Mouse (Mus musculus) kidney, postnatal 36 days (tissue): ENCODE data around the gene Utp20.
"Not testable (repeated sequence)": the region's sequence is repeated elsewhere in the genome, so short reads cannot be mapped to it uniquely, and the experiment has no call there.

Experiments
- DNase-seq, 2 experiments: peaks; one replicate each; pipeline ENCODE4 v3.0.0; 2021 to 2022; ENCODE audit warnings: mixed read lengths in 2 of 2

Gene Utp20

GRCm38 (mm10) chr10:88783135-88783534, 43.5 kb downstream of the Utp20 start:
- DNase-seq = not testable (repeated sequence)

GRCm38 (mm10) chr10:88780716-88781115, 45.9 kb downstream of the Utp20 start:
- no peak for DNase-seq

- DNase-seq = no peak
These were observed 50.4 kb downstream of the Utp20 start for GRCm38 (mm10) chr10:88776206-88776605.

- not testable (repeated sequence) for DNase-seq
These were observed 53.6 kb downstream of the Utp20 start for GRCm38 (mm10) chr10:88772965-88773364.

GRCm38 (mm10) chr10:88769676-88770075, 56.9 kb downstream of the Utp20 start:
- no peak for DNase-seq

- DNase-seq = no peak
These were observed 57.6 kb downstream of the Utp20 start for GRCm38 (mm10) chr10:88768961-88769360.

GRCm38 (mm10) chr10:88765431-88766142, 61.0 kb downstream of the Utp20 start:
- peak; percentile 49 to 74 for DNase-seq

GRCm38 (mm10) chr10:88761524-88762212, 64.9 kb downstream of the Utp20 start:
- DNase-seq = no peak

GRCm38 (mm10) chr10:88741426-88741825, 85.2 kb downstream of the Utp20 start:
- DNase-seq = no peak

GRCm38 (mm10) chr10:88740781-88741180, 85.8 kb downstream of the Utp20 start:
- no peak for DNase-seq

GRCm38 (mm10) chr10:88739818-88740217, 86.8 kb downstream of the Utp20 start:
- DNase-seq = no peak

- not testable (repeated sequence) for DNase-seq
These were observed 87.5 kb downstream of the Utp20 start for GRCm38 (mm10) chr10:88739074-88739473.

- no peak for DNase-seq
These were observed 94.3 kb downstream of the Utp20 start for GRCm38 (mm10) chr10:88732309-88732622.

- DNase-seq = peak in 1 of 2 experiments; percentile 4
These were observed 94.9 kb downstream of the Utp20 start for GRCm38 (mm10) chr10:88731496-88732308.

- peak; percentile 94 to 96 for DNase-seq
These were observed 95.8 kb downstream of the Utp20 start, which contains the start of gene Arl1 for GRCm38 (mm10) chr10:88730571-88731495. Gene Arl1, plus strand, starts transcription at chr10:88730858.

GRCm38 (mm10) chr10:88728166-88728565, 98.4 kb downstream of the Utp20 start:
- DNase-seq = no peak

GRCm38 (mm10) chr10:88727128-88727527, 99.5 kb downstream of the Utp20 start:
- DNase-seq = peak; percentile 48 to 81

- peak; percentile 36 to 72 for DNase-seq
These were observed 101.3 kb downstream of the Utp20 start for GRCm38 (mm10) chr10:88725343-88725742.

- DNase-seq = no peak
These were observed 107.0 kb downstream of the Utp20 start for GRCm38 (mm10) chr10:88719618-88720017.

- no peak for DNase-seq
These were observed 108.9 kb downstream of the Utp20 start for GRCm38 (mm10) chr10:88717756-88718025.

GRCm38 (mm10) chr10:88716986-88717755, 109.4 kb downstream of the Utp20 start:
- DNase-seq = no peak

- no peak for DNase-seq
These were observed 111.0 kb downstream of the Utp20 start for GRCm38 (mm10) chr10:88715621-88716020.
